Mouse (Mus musculus) heart, embryonic 16.5 days (tissue): ENCODE results near the gene Cir1. TPM values are rescaled to one million over a fixed set of nuclear protein-coding genes. Genes with fewer than 3 reads are reported as not detected.

ENCODE experiments used
- ATAC-seq: fragments of 200-750 bp; cut with Nextera tagmentation; replicated peaks from 2 replicates; pipeline ENCODE4 v1.8.0; 2017; ENCODE audit warnings: moderate number of reproducible peaks; ENCODE audit not compliant: insufficient read depth, low FRiP score; ENCODE audit errors: extremely low read depth
- H3K27ac ChIP-seq: fragments of 300-500 bp; sonication (generic); 2 replicates; pipeline ENCODE4 v1.5.1; 2014; ENCODE audit warnings: mild to moderate bottlenecking, low read length, control low read depth, moderate library complexity
- H3K27me3 ChIP-seq: fragments of 300-500 bp; sonication (generic); 2 replicates; pipeline ENCODE4 v1.6.1; 2014; ENCODE audit warnings: low read length, mixed read lengths; ENCODE audit not compliant: control insufficient read depth, insufficient read depth
- H3K36me3 ChIP-seq: fragments of 300-500 bp; sonication (generic); 2 replicates; pipeline ENCODE4 v1.6.1; 2014; ENCODE audit not compliant: control insufficient read depth, insufficient read depth
- H3K4me1 ChIP-seq: fragments of 300-500 bp; sonication (generic); 2 replicates; pipeline ENCODE4 v1.6.1; 2014; ENCODE audit warnings: low read length, mixed read lengths; ENCODE audit not compliant: control insufficient read depth, insufficient read depth
- H3K4me2 ChIP-seq: fragments of 300-500 bp; sonication (generic); 2 replicates; pipeline ENCODE4 v1.6.1; 2014; ENCODE audit warnings: low read depth, mild to moderate bottlenecking, control low read depth, low read length
- H3K4me3 ChIP-seq: fragments of 300-500 bp; sonication (generic); 2 replicates; pipeline ENCODE4 v1.5.1; 2014; ENCODE audit warnings: mild to moderate bottlenecking, control low read depth, low read length
- H3K9ac ChIP-seq: fragments of 300-500 bp; sonication (generic); 2 replicates; pipeline ENCODE4 v1.6.1; 2014; ENCODE audit warnings: low read length, control low read depth
- H3K9me3 ChIP-seq: fragments of 300-500 bp; sonication (generic); replicated peaks from 2 replicates; pipeline ENCODE4 v1.6.1; 2016; ENCODE audit warnings: low read length; ENCODE audit not compliant: control insufficient read depth
- WGBS: fragments of 180-500 bp; shearing (Covaris S2); extraction: QIAGEN DNeasy Blood & Tissue Kit; methylation state at CpG from one replicate; pipeline ENCODE4 v1.1.7; 2014; 5-methylcytosine and 5-hydroxymethylcytosine counted together
- polyA plus RNA-seq: library from polyadenylated mRNA; unstranded; fragments of >200 nt; fragmentation: Nextera tagmentation; extraction: Ambion mirVana; gene quantifications from 2 replicates; pipeline ENCODE4 v1.2.1, GENCODE M21; 2015

Gene Cir1
- polyA plus RNA-seq, 1 experiment from 2014 or later = 13.3 TPM

GRCm38 (mm10) chr2:73346345-73347086 lies 34.0 kb upstream of the Cir1 start:
- Histone ChIP-seq H3K36me3 (no peaks in the 10 kb centered on the region), H3K27ac (no peak overlapping the region), H3K4me1 (no peaks in the 10 kb centered on the region), H3K9ac (no peak overlapping the region), H3K4me2 (no peak overlapping the region), H3K27me3 (no peaks in the 10 kb centered on the region), H3K9me3 (no peaks in the 10 kb centered on the region), H3K4me3 (no peak overlapping the region)
- ATAC-seq = no peak
- WGBS = 60% methylated on average over 13 of the region's 13 CpGs

DNA sequence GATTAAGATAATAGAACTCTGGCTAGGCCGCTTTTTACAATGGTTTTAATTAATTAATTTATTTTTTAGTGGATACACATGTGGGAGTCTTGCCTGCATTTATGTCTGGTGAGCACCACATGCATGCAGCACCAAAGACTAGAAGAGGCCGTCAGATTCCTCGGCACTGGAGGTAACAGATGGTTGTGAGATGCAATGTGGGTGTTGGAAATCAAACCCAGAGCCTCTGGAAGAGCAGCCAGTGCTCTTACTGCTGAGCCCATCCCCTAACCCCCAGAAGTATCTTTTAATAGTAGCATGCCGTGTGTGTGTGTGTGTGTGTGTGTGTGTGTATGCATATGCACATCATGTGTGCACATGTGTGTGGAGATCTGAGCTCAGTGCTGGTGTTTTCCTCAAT lies 32.7 kb upstream of the Cir1 start:
- 89% methylated on average over 4 of the region's 4 CpGs for WGBS
- no peaks in the 10 kb centered on the region for H3K4me1 ChIP-seq

GRCm38 (mm10) chr2:73343701-73344100 lies 31.2 kb upstream of the Cir1 start:
- H3K27me3 ChIP-seq = no peaks in the 10 kb centered on the region
- H3K9me3 ChIP-seq = no peaks in the 10 kb centered on the region
- H3K4me3 ChIP-seq = no peak overlapping the region
- no peaks in the 10 kb centered on the region for H3K36me3 ChIP-seq
- no peaks in the 10 kb centered on the region for H3K4me1 ChIP-seq
- no peak overlapping the region for H3K9ac ChIP-seq
- no peak for ATAC-seq
- no peak overlapping the region for H3K4me2 ChIP-seq
- 83% methylated on average over 5 of the region's 5 CpGs for WGBS
- H3K27ac ChIP-seq = no peak overlapping the region

More for the DNA sequence above, 32.7 kb upstream of the Cir1 start:
- no peak overlapping the region for H3K4me3 ChIP-seq
- H3K4me2 ChIP-seq = no peak overlapping the region
- no peaks in the 10 kb centered on the region for H3K9me3 ChIP-seq
- H3K9ac ChIP-seq = no peak overlapping the region
- H3K27me3 ChIP-seq = no peaks in the 10 kb centered on the region
- no peak overlapping the region for H3K27ac ChIP-seq
- H3K36me3 ChIP-seq = no peaks in the 10 kb centered on the region
- ATAC-seq = no peak

DNA sequence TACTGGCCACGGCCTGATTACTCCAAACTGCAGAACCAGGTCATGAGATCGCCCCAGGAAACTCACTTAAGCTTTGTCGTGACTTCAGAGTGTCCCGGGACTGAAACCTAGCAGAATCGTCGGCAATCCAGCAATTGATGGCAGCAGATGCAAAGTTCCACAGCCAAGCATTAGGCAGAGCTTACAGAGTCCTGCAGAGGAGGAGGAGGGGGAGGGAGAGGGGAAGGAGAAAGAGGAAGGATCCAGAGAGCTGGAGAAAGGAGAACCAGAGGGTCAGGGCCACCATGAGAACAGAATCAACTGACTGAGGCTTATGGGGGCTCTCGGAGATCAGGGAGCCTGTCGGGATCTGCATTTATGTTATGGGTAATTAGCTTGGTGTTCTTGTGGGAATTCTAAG lies 25.9 kb upstream of the Cir1 start:
- WGBS = 71% methylated on average over 8 of the region's 8 CpGs

GRCm38 (mm10) chr2:73335949-73336348 lies 23.4 kb upstream of the Cir1 start:
- H3K4me3 ChIP-seq = no peak overlapping the region
- H3K4me2 ChIP-seq = no peak overlapping the region
- no peak overlapping the region for H3K27ac ChIP-seq
- H3K36me3 ChIP-seq = 0 out of 2 replicates have a peak, but pooled peaks cover 2% of the 10 kb centered on the region
- no peaks in the 10 kb centered on the region for H3K27me3 ChIP-seq
- ATAC-seq = no peak
- H3K4me1 ChIP-seq = no peaks in the 10 kb centered on the region
- WGBS = 89% methylated on average over 3 of the region's 3 CpGs
- H3K9me3 ChIP-seq = no peaks in the 10 kb centered on the region
- no peak overlapping the region for H3K9ac ChIP-seq

More for the DNA sequence above, 25.9 kb upstream of the Cir1 start:
- no peak overlapping the region for H3K9ac ChIP-seq
- no peaks in the 10 kb centered on the region for H3K27me3 ChIP-seq
- H3K4me3 ChIP-seq = no peak overlapping the region
- no peak overlapping the region for H3K27ac ChIP-seq
- H3K36me3 ChIP-seq = no peaks in the 10 kb centered on the region
- H3K4me2 ChIP-seq = no peak overlapping the region
- no peaks in the 10 kb centered on the region for H3K9me3 ChIP-seq
- no peaks in the 10 kb centered on the region for H3K4me1 ChIP-seq
- ATAC-seq = no peak

DNA sequence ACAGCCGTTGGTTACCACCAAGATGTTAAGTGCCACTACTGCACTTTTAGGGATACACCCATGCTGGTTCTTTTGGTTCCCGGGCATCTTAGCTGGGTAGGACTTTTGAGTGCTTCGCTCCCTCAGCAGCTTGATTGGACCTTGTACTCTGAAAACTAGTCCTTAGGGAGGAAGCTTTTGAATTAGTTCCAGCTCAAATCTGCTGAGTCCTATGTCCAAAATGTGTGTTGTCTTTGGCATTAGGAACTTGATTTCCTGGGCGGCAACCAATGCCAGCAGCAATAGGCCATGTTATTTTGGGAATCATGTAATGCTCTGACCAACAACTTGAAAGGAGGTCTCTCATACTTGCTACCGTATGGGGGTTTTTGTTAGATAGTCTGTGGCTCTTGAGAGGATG lies 13.4 kb upstream of the Cir1 start:
- Histone ChIP-seq H3K27ac (no peak overlapping the region), H3K4me2 (no peak overlapping the region), H3K9me3 (no peaks in the 10 kb centered on the region), H3K4me3 (no peak overlapping the region), H3K9ac (no peak overlapping the region), H3K27me3 (no peaks in the 10 kb centered on the region), H3K36me3 (no peaks in the 10 kb centered on the region), H3K4me1 (no peaks in the 10 kb centered on the region)
- no peak for ATAC-seq
- 81% methylated on average over 5 of the region's 5 CpGs for WGBS

- H3K4me1 ChIP-seq = no peaks in the 10 kb centered on the region
- H3K9me3 ChIP-seq = no peaks in the 10 kb centered on the region
- no peak for ATAC-seq
- H3K27ac ChIP-seq = no peak overlapping the region
- no peak overlapping the region for H3K4me3 ChIP-seq
- no peak overlapping the region for H3K4me2 ChIP-seq
- H3K9ac ChIP-seq = no peak overlapping the region
- 0 out of 2 replicates have a peak, but pooled peaks cover 2% of the 10 kb centered on the region for H3K36me3 ChIP-seq
- WGBS = 61% methylated on average over 12 of the region's 12 CpGs
- H3K27me3 ChIP-seq = no peaks in the 10 kb centered on the region
Observed at GRCm38 (mm10) chr2:73322991-73323390, 10.5 kb upstream of the Cir1 start.

- no peak for ATAC-seq
- 78% methylated on average over 5 of the region's 5 CpGs for WGBS
Observed at GRCm38 (mm10) chr2:73319218-73319617, 6.7 kb upstream of the Cir1 start.

DNA sequence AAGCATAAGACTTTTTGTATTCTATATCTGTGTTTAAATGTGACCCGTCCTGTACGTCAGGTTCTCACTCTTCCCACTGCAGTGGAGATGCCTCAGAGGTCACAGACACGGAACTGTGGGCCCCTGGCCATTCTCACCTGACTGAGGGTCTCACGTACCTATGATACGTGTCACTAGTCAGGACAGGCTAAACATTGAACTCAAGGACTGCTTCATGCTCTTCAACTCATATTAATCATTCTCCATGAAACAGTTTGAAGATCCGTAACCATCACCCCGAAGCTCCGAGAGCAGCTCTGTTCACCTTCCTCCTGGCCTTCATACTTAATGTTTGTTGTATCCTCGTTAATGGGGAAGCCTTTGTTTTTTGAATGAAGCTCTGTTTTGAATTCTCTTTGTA lies 4.9 kb upstream of the Cir1 start:
- Histone ChIP-seq H3K9ac (no peak overlapping the region), H3K4me2 (no peak overlapping the region), H3K36me3 (0 out of 2 replicates have a peak, but pooled peaks cover 2% of the 10 kb centered on the region), H3K27me3 (no peaks in the 10 kb centered on the region), H3K4me3 (no peak overlapping the region), H3K27ac (no peak overlapping the region), H3K9me3 (no peaks in the 10 kb centered on the region), H3K4me1 (peaks cover 6% of the 10 kb centered on the region; the same call in 1 of the 2 replicates)
- no peak for ATAC-seq
- 94% methylated on average over 9 of the region's 9 CpGs for WGBS

More at GRCm38 (mm10) chr2:73319218-73319617, 6.7 kb upstream of the Cir1 start:
- Histone ChIP-seq H3K27ac (no peak overlapping the region), H3K9ac (no peak overlapping the region), H3K36me3 (0 out of 2 replicates have a peak, but pooled peaks cover 2% of the 10 kb centered on the region), H3K9me3 (no peaks in the 10 kb centered on the region), H3K4me2 (no peak overlapping the region), H3K4me1 (no peaks in the 10 kb centered on the region), H3K4me3 (no peak overlapping the region), H3K27me3 (no peaks in the 10 kb centered on the region)
